Mouse (Mus musculus) ovary, adult 10 weeks (tissue): Measurements from ENCODE around the gene Pi4kb. TPM values are rescaled to one million over a fixed set of nuclear protein-coding genes. Genes with fewer than 3 reads are reported as not detected.

Experiments
- polyA plus RNA-seq: library from polyadenylated mRNA; stranded (reverse); fragments of 350-450 nt; fragmentation: Illumina TruSeq; extraction: RNeasy Lipid Tissue Mini Kit (QIAGEN cat#74804); gene quantifications from one replicate; pipeline ENCODE4 v1.2.3, GENCODE M21; 2014

Pi4kb gene
- polyA plus RNA-seq: 6.7 TPM

DNA sequence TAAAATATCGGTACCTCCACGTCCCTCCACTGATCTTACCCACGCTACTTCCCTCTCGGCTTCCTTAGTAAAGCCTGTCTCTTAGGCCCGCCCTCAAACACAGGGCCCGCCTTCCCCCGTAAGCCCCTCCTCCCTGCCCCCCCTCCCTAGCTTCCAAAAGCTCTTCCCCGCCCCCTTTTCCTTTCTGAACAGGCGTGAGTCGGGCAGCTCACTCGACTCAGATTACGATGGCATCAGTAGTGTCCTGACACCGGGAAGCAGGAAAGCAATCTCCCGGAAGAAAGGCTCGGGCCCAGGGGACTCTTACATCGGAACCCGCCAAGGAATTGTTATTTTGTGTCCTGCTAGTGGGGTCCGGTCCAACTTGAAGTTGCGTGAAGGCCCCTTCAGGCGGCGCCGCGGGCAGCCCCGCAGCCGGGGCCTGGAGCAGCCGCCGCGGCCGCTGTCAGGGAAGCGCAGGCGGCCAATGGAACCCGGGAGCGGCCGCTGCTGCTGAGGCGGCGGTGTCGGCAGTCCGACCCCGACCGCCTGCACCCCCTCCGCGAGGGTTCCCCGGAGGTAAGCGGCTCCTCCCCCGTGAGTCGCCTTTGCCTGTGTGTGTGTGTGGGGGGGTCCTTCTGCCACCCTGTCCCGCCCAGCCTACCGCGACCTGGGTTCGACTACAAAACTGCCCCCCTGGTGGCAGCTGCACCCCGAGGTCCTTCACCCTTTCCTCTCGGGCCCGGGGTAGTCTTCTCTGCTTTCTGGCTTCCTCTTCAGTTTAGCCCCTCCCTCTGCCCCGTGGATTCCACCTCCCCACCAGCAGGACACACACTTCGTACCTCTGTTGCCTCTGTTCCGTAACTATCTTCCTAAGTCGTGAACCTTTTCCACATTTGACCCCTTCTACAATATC is at the start of gene Pi4kb:
Pi4kb (plus strand) TSS at position 204 of the 895 bp plus-strand sequence.

GRCm38 (mm10) chr3:94932809-94933564 is 41.5 kb upstream of the Pi4kb start, which contains the start of gene Selenbp1:
TSS of gene Selenbp1 (plus strand) at chr3:94933056.

DNA sequence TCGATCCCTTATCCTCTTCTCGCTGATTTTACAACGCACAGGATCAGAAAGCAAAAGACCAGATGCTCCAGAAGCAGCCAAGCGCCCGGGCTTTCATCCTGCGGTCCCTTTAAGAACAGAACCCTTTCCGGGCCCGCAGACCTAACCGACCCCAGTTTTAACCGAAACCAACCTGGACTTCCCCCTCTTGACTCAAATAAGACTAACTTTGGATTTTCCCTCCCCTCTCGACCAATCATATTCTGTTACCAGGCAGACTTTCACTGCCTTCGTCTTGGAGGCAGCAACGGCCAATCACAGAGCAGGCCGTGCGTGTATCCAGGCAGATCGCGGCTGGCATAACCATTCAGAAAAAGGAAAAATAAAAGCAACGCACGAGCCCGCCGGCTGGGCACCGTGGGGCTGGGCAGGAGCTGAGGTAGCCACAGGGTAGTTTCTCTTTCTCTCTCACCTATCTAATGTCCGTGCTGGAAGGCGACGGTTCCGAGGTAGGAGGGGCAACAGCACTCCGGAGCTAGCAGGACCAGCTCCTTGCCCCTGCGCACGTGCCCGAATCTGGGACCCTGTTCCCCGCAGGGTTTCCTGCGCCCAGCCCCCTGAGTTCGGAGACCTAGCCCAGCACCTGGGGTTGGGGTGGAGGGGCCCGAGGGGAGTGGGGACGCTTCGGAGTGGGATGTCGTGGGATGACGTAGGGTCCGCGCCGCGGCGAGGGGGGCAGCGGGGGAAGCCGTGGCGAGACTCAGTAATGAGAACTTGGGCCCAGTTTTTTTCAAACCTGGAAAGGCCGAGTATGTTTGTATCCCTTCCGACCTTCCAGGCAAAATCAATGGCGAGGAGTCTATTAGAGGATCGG is 20.5 kb upstream of the Pi4kb start, which contains the start of gene Rfx5:
Rfx5 (plus strand) TSS at position 312 of the 853 bp plus-strand sequence.

GRCm38 (mm10) chr3:95015337-95015872 is 40.9 kb downstream of the Pi4kb start, which contains the start of gene Zfp687:
TSS of gene Zfp687 (minus strand) at chr3:95015448.

DNA sequence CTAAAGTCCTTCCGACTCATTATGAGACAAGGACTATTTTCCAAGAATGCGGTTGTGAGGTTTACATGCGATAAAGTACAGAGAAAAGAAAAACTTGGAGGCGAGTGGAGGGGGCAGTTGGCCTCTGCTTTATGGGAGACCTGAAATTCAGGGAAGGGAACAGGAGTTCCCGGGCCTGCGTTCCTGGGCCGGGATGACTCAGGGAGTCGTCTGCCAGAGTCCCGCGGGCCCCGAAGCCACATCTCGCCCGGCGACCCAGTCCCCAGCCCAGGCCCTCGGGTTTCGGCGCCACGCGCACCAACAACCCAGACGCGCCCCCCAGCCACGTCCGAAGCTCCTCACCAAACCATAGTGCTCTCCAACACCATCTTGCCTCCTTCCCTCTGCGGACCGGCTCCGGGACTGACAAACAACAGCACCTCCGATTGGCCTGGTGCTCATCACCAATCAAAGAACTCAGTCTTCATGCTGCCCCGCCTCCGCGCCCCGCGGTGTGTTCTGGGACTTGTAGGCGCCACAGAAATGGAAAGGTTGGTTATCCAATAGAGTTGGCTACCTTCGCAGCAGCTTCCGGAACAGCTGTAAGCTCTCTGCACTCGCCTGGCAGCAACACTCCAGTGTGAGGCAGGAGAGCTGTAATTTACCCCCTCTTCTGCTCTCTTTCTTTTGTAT is 67.8 kb downstream of the Pi4kb start, which contains the start of gene Psmd4:
Psmd4 (minus strand) TSS at position 449 of the 672 bp plus-strand sequence.

Other genes starting within 250 kb of the Pi4kb start
- 3.2 TPM for gene Cgn, start 188.2 kb upstream of the Pi4kb start, polyA plus RNA-seq
- gene Pogz, start 137.2 kb upstream of the Pi4kb start, polyA plus RNA-seq: 31.5 TPM
- 49.3 TPM for gene Psmb4, start 87.8 kb upstream of the Pi4kb start, polyA plus RNA-seq
- 3.3 TPM for gene Selenbp1, start 41.7 kb upstream of the Pi4kb start, polyA plus RNA-seq
- gene Rfx5, start 20.7 kb upstream of the Pi4kb start, polyA plus RNA-seq: 23.9 TPM
- 8.8 TPM for gene Zfp687, start 40.7 kb downstream of the Pi4kb start, polyA plus RNA-seq
- 9.3 TPM for gene Psmd4, start 67.9 kb downstream of the Pi4kb start, polyA plus RNA-seq
- 25.1 TPM for gene Pip5k1a, start 132.2 kb downstream of the Pi4kb start, polyA plus RNA-seq
- gene Vps72, start 136.3 kb downstream of the Pi4kb start, polyA plus RNA-seq: 16.5 TPM
- gene Tmod4, start 149.7 kb downstream of the Pi4kb start, polyA plus RNA-seq: not detected
- gene Scnm1, start 159.3 kb downstream of the Pi4kb start, polyA plus RNA-seq: 21.2 TPM
- 1.9 TPM for gene Lysmd1, start 159.4 kb downstream of the Pi4kb start, polyA plus RNA-seq
- gene Tnfaip8l2, start 167.6 kb downstream of the Pi4kb start, polyA plus RNA-seq: not detected
- gene Sema6c, start 185.7 kb downstream of the Pi4kb start, polyA plus RNA-seq: 0.34 TPM
- gene Gabpb2, start 243.2 kb downstream of the Pi4kb start, polyA plus RNA-seq: 35.3 TPM